Mouse (Mus musculus) MEL (cell line): ENCODE data around the gene Erv3. TPM values are rescaled to one million over a fixed set of nuclear protein-coding genes. Genes with fewer than 3 reads are reported as not detected.

ENCODE experiments used
- DNase-seq: peaks from one replicate; pipeline ENCODE4 v3.0.0; 2011; ENCODE audit warnings: low read depth, low spot score
- H3K27ac ChIP-seq: 2 replicates; pipeline ENCODE4 v1.5.1; 2012; ENCODE audit warnings: low read depth, mild to moderate bottlenecking, control low read depth, low read length, moderate library complexity; ENCODE audit not compliant: control insufficient read depth
- H3K27me3 ChIP-seq, 2 experiments: fragments of 150-350 bp in 1 of 2; sonication (generic) in 1 of 2; 2 replicates each; pipeline ENCODE4 v1.6.1; 2012; ENCODE audit warnings: low read length in 2 of 2, mild to moderate bottlenecking in 2 of 2, improper control_type of control experiment in 1 of 2, moderate library complexity in 1 of 2; ENCODE audit not compliant: insufficient read depth in 2 of 2, control insufficient read depth in 1 of 2
- H3K36me3 ChIP-seq, 2 experiments: 2 replicates each; pipeline ENCODE4 v1.6.1; 2012 to 2014; ENCODE audit warnings: low read length in 2 of 2, improper control_type of control experiment in 1 of 2, inconsistent platforms in 1 of 2, mild to moderate bottlenecking in 1 of 2; ENCODE audit not compliant: insufficient read depth in 2 of 2, control insufficient read depth in 1 of 2
- H3K4me1 ChIP-seq, 2 experiments: fragments of 150-350 bp in 1 of 2; sonication (generic) in 1 of 2; 2 replicates each; pipeline ENCODE4 v1.6.1; 2012; ENCODE audit warnings: low read length in 2 of 2, improper control_type of control experiment in 1 of 2, mild to moderate bottlenecking in 1 of 2; ENCODE audit not compliant: insufficient read depth in 2 of 2, control insufficient read depth in 1 of 2
- H3K4me3 ChIP-seq, 2 experiments: fragments of 150-350 bp in 1 of 2; sonication (generic) in 1 of 2; 2 replicates each; pipeline ENCODE4 v1.5.1; 2012; ENCODE audit warnings: low read depth in 2 of 2, low read length in 2 of 2, mild to moderate bottlenecking in 2 of 2, moderate library complexity in 2 of 2, control low read depth in 1 of 2, improper control_type of control experiment in 1 of 2; ENCODE audit not compliant: control insufficient read depth in 1 of 2, insufficient read depth in 1 of 2
- H3K79me2 ChIP-seq: 2 replicates; pipeline ENCODE4 v1.6.1; 2012; ENCODE audit warnings: mild to moderate bottlenecking, low read length, moderate library complexity; ENCODE audit not compliant: control insufficient read depth, poor library complexity, insufficient read depth
- H3K9ac ChIP-seq: 2 replicates; pipeline ENCODE4 v1.6.1; 2012; ENCODE audit warnings: low read depth, mild to moderate bottlenecking, control low read depth, low read length, moderate library complexity; ENCODE audit not compliant: control insufficient read depth, poor library complexity, severe bottlenecking
- H3K9me3 ChIP-seq: fragments of 150-350 bp; sonication (generic); replicated peaks from 2 replicates; pipeline ENCODE4 v1.6.1; 2012; ENCODE audit warnings: mild to moderate bottlenecking, low read length, improper control_type of control experiment, moderate library complexity; ENCODE audit not compliant: insufficient read depth
- BHLHE40 ChIP-seq: IDR thresholded peaks from 2 replicates; pipeline ENCODE4 v1.6.1; 2012; ENCODE audit warnings: low read depth, mild to moderate bottlenecking, inconsistent platforms, low read length, improper control_type of control experiment, borderline replicate concordance
- CHD1 ChIP-seq: IDR thresholded peaks from 2 replicates; pipeline ENCODE4 v1.6.1; 2012; ENCODE audit warnings: low read depth, mild to moderate bottlenecking, inconsistent platforms, low read length, improper control_type of control experiment
- ELF1 ChIP-seq: IDR thresholded peaks from 2 replicates; pipeline ENCODE4 v1.6.1; 2014; ENCODE audit warnings: low read depth, mild to moderate bottlenecking, inconsistent platforms, low read length, improper control_type of control experiment, moderate library complexity
- GATA1 ChIP-seq: IDR thresholded peaks from 2 replicates; pipeline ENCODE4 v1.6.1; 2011; ENCODE audit warnings: low read depth, low read length, improper control_type of control experiment
- HCFC1 ChIP-seq: IDR thresholded peaks from 2 replicates; pipeline ENCODE4 v1.6.1; 2012; ENCODE audit warnings: low read depth, mild to moderate bottlenecking, inconsistent platforms, low read length, improper control_type of control experiment, moderate library complexity
- KAT2A ChIP-seq: conservative IDR thresholded peaks from 2 replicates; pipeline ENCODE4 v1.6.1; 2012; ENCODE audit warnings: low read depth, low read length, improper control_type of control experiment, inconsistent platforms
- MAFK ChIP-seq: IDR thresholded peaks from 2 replicates; pipeline ENCODE4 v1.6.1; 2011; ENCODE audit warnings: low read depth, mild to moderate bottlenecking, low read length, improper control_type of control experiment, borderline replicate concordance
- MYB ChIP-seq: IDR thresholded peaks from 2 replicates; pipeline ENCODE4 v1.6.1; 2011; ENCODE audit warnings: mild to moderate bottlenecking, low read depth, low read length, improper control_type of control experiment
- MYC ChIP-seq: IDR thresholded peaks from 2 replicates; pipeline ENCODE4 v1.6.1; 2011; ENCODE audit warnings: low read depth, mild to moderate bottlenecking, low read length, improper control_type of control experiment, moderate library complexity
- NELFE ChIP-seq: IDR thresholded peaks from 2 replicates; pipeline ENCODE4 v1.6.1; 2011; ENCODE audit warnings: low read depth, low read length, improper control_type of control experiment
- POLR2A ChIP-seq, 2 experiments: IDR thresholded peaks; 2 replicates each; pipeline ENCODE4 v1.6.1; 2011 to 2012; ENCODE audit warnings: low read length in 2 of 2, mild to moderate bottlenecking in 2 of 2, control low read depth in 1 of 2, improper control_type of control experiment in 1 of 2, low read depth in 1 of 2, moderate library complexity in 1 of 2; ENCODE audit not compliant: control insufficient read depth in 1 of 2, insufficient read depth in 1 of 2, poor library complexity in 1 of 2
- POLR2AphosphoS2 ChIP-seq: IDR thresholded peaks from 2 replicates; pipeline ENCODE4 v1.6.1; 2011; ENCODE audit warnings: low read length, improper control_type of control experiment
- SIN3A ChIP-seq: IDR thresholded peaks from 2 replicates; pipeline ENCODE4 v1.6.1; 2012; ENCODE audit warnings: low read length, improper control_type of control experiment, inconsistent platforms
- SMC3 ChIP-seq: IDR thresholded peaks from 2 replicates; pipeline ENCODE4 v1.6.1; 2011; ENCODE audit warnings: low read depth, low read length, improper control_type of control experiment
- TBP ChIP-seq: IDR thresholded peaks from 2 replicates; pipeline ENCODE4 v1.8.0; 2011; ENCODE audit warnings: low read depth, low read length, improper control_type of control experiment
- TCF12 ChIP-seq: IDR thresholded peaks from 2 replicates; pipeline ENCODE4 v1.6.1; 2014; ENCODE audit warnings: low read depth, mild to moderate bottlenecking, inconsistent platforms, low read length, improper control_type of control experiment, moderate library complexity
- USF1 ChIP-seq: IDR thresholded peaks from 2 replicates; pipeline ENCODE4 v1.6.1; 2014; ENCODE audit warnings: low read depth, mild to moderate bottlenecking, inconsistent platforms, low read length, improper control_type of control experiment, moderate library complexity
- USF2 ChIP-seq, 2 experiments: IDR thresholded peaks; 2 replicates each; pipeline ENCODE4 v1.6.1; 2011 to 2012; ENCODE audit warnings: improper control_type of control experiment in 2 of 2, low read length in 2 of 2, borderline replicate concordance in 1 of 2, inconsistent platforms in 1 of 2, low read depth in 1 of 2, mild to moderate bottlenecking in 1 of 2; ENCODE audit not compliant: insufficient read depth in 1 of 2
- ZC3H11A ChIP-seq: IDR thresholded peaks from 2 replicates; pipeline ENCODE4 v1.6.1; 2012; ENCODE audit warnings: low read depth, mild to moderate bottlenecking, inconsistent platforms, low read length, improper control_type of control experiment
- ZNF384 ChIP-seq: IDR thresholded peaks from 2 replicates; pipeline ENCODE4 v1.6.1; 2012; ENCODE audit warnings: low read depth, mild to moderate bottlenecking, inconsistent platforms, low read length, improper control_type of control experiment
- polyA plus RNA-seq, 2 experiments: library from polyadenylated mRNA; stranded (reverse) in 1 of 2; unstranded in 1 of 2; fragments of >175 nt in 1 of 2; fragments of >200 nt in 1 of 2; gene quantifications; 2 replicates each; pipeline versions ENCODE4 v1.2.1 to v1.2.4; 2012; ENCODE audit warnings: low replicate concordance in 2 of 2, low read depth in 1 of 2; ENCODE audit not compliant: insufficient read length in 2 of 2, insufficient read depth in 1 of 2, missing spikeins in 1 of 2
- total RNA-seq: library from RNA; depleted of rRNA; stranded (reverse); fragments of 300-350 nt; gene quantifications from 2 replicates; pipeline ENCODE4 v1.2.3, GENCODE M21; 2012

Erv3 gene
- total and polyA plus RNA-seq, 3 experiments: 0.36 to 0.62 TPM; not detected in 1

DNA sequence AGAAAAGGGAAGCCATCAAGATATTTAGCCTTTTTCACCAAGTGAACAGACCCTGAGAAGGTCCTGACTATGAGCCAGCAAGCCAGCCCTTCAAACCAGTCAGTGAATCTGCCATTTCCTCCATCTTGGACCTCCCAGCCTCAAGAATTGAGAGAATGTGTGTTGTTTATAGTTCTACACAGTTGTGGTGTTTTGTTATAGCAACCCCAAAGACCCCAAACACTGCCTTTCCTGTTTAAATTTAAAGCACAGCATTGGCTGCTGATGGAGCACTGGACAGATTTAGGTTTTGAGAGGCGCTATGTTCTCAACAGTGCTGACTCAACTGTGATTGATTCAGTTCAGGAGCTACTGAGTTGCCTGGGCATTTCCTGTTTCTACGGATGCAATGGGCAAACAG lies 47.9 kb downstream of the Erv3 start:
- Histone ChIP-seq H3K9ac (no peak overlapping the region), H3K27ac (no peak overlapping the region), H3K4me3 (no peak overlapping the region), H3K4me1 (no peaks in the 10 kb centered on the region), H3K36me3 (no peaks in the 10 kb centered on the region), H3K27me3 (peaks cover 2% of the 10 kb centered on the region in 2 experiments; a peak in 3 of 4 replicates), H3K9me3 (no peaks in the 10 kb centered on the region), H3K79me2 (no peaks in the 10 kb centered on the region)
- DNase-seq: no peak
- no peak for TF ChIP-seq TCF12
- TF ChIP-seq ZNF384: no peak
- no peak for TF ChIP-seq KAT2A
- no peak for TF ChIP-seq USF1
- TF ChIP-seq MAFK: no peak
- TF ChIP-seq TBP: no peak
- TF ChIP-seq CHD1: no peak
- no peak for TF ChIP-seq POLR2AphosphoS2
- TF ChIP-seq MYB: no peak
- TF ChIP-seq POLR2A (IDR thresholded peaks at IDR 0.05; ENCODE audit: control insufficient read depth in 1 of 2, insufficient read depth in 1 of 2, low read depth in 1 of 2, low read length in 2 of 2, poor library complexity in 1 of 2): no peak
- no peak for TF ChIP-seq USF2 (IDR thresholded peaks at IDR 0.05; ENCODE audit: borderline replicate concordance in 1 of 2, insufficient read depth in 1 of 2, low read depth in 1 of 2, low read length in 2 of 2)
- no peak for TF ChIP-seq SIN3A
- no peak for TF ChIP-seq ZC3H11A
- no peak for TF ChIP-seq SMC3
- no peak for TF ChIP-seq MYC
- TF ChIP-seq NELFE: no peak

DNA sequence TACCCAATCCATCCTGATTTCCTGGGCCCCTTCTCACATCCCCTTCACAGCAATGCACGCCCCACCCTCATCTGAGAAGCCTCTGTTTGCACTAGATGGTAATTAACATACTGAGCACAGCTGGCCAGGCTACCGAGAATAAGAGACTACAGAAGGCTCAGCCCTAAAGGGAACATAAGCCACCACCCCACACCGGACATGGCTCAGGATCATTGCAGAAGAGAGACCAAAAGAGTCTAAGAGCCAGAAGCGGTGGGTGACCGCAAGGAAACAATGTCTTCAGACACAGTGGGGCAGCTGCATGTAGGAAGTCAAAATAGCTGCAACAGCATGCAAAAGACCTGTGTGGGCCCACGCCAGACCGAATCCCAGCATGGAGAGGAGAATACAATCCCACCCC lies 50.7 kb downstream of the Erv3 start:
- H3K9me3 ChIP-seq: no peaks in the 10 kb centered on the region
- H3K9ac ChIP-seq: no peak overlapping the region
- no peak for TF ChIP-seq HCFC1
- TF ChIP-seq GATA1: no peak
- no peak for TF ChIP-seq POLR2A (IDR thresholded peaks at IDR 0.05; ENCODE audit: control insufficient read depth in 1 of 2, insufficient read depth in 1 of 2, low read depth in 1 of 2, low read length in 2 of 2, poor library complexity in 1 of 2)
- no peak for TF ChIP-seq ELF1
- no peak for TF ChIP-seq BHLHE40
- TF ChIP-seq, all 39 proteins: peak for 0
- no peaks in the 10 kb centered on the region for H3K4me1 ChIP-seq
- no peak overlapping the region for H3K4me3 ChIP-seq
- H3K36me3 ChIP-seq: no peaks in the 10 kb centered on the region
- H3K27me3 ChIP-seq: peaks cover 2% of the 10 kb centered on the region in 2 experiments; a peak in 3 of 4 replicates
- DNase-seq: no peak
- no peak overlapping the region for H3K27ac ChIP-seq
- no peaks in the 10 kb centered on the region for H3K79me2 ChIP-seq
